Mouse (Mus musculus): ENCODE data around the gene Rbm20. TPM values are rescaled to one million over a fixed set of nuclear protein-coding genes. Genes with fewer than 3 reads are reported as not detected.

Rbm20 gene
- polyA plus RNA-seq, 1 experiment from 2014 or later = 0.51 TPM

- H3K4me3 ChIP-seq (replicated peaks) = no peak overlapping the region
- ATAC-seq (ENCODE audit: low FRiP score) = no peak
- no peaks in the 10 kb centered on the region for H3K4me1 ChIP-seq
- H3K36me3 ChIP-seq = no peaks in the 10 kb centered on the region
- H3K9ac ChIP-seq (replicated peaks) = no peak overlapping the region
- H3K9me3 ChIP-seq (replicated peaks) = no peaks in the 10 kb centered on the region
- H3K4me2 ChIP-seq = peak overlapping the region; percentile 37
- 30% methylated on average over 12 of the region's 12 CpGs for WGBS
- H3K27me3 ChIP-seq (replicated peaks) = no peaks in the 10 kb centered on the region
- no peak overlapping the region for H3K27ac ChIP-seq (replicated peaks)
These were observed 49.2 kb downstream of the Rbm20 start for GRCm38 (mm10) chr19:53726340-53726739.

GRCm38 (mm10) chr19:53726755-53727154 is 49.6 kb downstream of the Rbm20 start:
- WGBS = 80% methylated on average over 11 of the region's 11 CpGs
- no peak overlapping the region for H3K9ac ChIP-seq (replicated peaks)
- H3K27me3 ChIP-seq (replicated peaks) = no peaks in the 10 kb centered on the region
- H3K27ac ChIP-seq (replicated peaks) = no peak overlapping the region
- H3K9me3 ChIP-seq (replicated peaks) = no peaks in the 10 kb centered on the region
- no peak overlapping the region for H3K4me3 ChIP-seq (replicated peaks)
- H3K4me1 ChIP-seq = no peaks in the 10 kb centered on the region
- ATAC-seq (ENCODE audit: low FRiP score) = no peak
- no peak overlapping the region; the same call in 1 of the 2 replicates for H3K4me2 ChIP-seq
- no peaks in the 10 kb centered on the region for H3K36me3 ChIP-seq

GRCm38 (mm10) chr19:53727277-53727676 is 50.2 kb downstream of the Rbm20 start:
- 74% methylated on average over 4 of the region's 4 CpGs for WGBS
- ATAC-seq (ENCODE audit: low FRiP score) = no peak
- Histone ChIP-seq H3K36me3 (no peaks in the 10 kb centered on the region), H3K4me3 (replicated peaks) (no peak overlapping the region), H3K27me3 (replicated peaks) (no peaks in the 10 kb centered on the region), H3K27ac (replicated peaks) (no peak overlapping the region), H3K9me3 (replicated peaks) (no peaks in the 10 kb centered on the region), H3K9ac (replicated peaks) (no peak overlapping the region), H3K4me2 (no peak overlapping the region), H3K4me1 (0 out of 2 replicates have a peak, but pooled peaks cover 3% of the 10 kb centered on the region)

- ATAC-seq (ENCODE audit: low FRiP score) = no peak
- 81% methylated on average over 9 of the region's 9 CpGs for WGBS
- no peak overlapping the region for H3K4me2 ChIP-seq
These were observed 51.0 kb downstream of the Rbm20 start for GRCm38 (mm10) chr19:53727886-53728669.

GRCm38 (mm10) chr19:53729919-53730318 is 52.8 kb downstream of the Rbm20 start:
- Histone ChIP-seq H3K4me2 (no peak overlapping the region), H3K9me3 (replicated peaks) (no peaks in the 10 kb centered on the region), H3K27me3 (replicated peaks) (no peaks in the 10 kb centered on the region), H3K27ac (replicated peaks) (no peak overlapping the region), H3K4me1 (0 out of 2 replicates have a peak, but pooled peaks cover 3% of the 10 kb centered on the region), H3K9ac (replicated peaks) (no peak overlapping the region), H3K36me3 (no peaks in the 10 kb centered on the region), H3K4me3 (replicated peaks) (no peak overlapping the region)
- 87% methylated on average over 10 of the region's 10 CpGs for WGBS
- ATAC-seq (ENCODE audit: low FRiP score) = no peak

More at GRCm38 (mm10) chr19:53727886-53728669, 51.0 kb downstream of the Rbm20 start:
- Histone ChIP-seq H3K27me3 (replicated peaks) (no peaks in the 10 kb centered on the region), H3K9me3 (replicated peaks) (no peaks in the 10 kb centered on the region), H3K9ac (replicated peaks) (no peak overlapping the region), H3K36me3 (no peaks in the 10 kb centered on the region), H3K27ac (replicated peaks) (no peak overlapping the region), H3K4me1 (0 out of 2 replicates have a peak, but pooled peaks cover 3% of the 10 kb centered on the region), H3K4me3 (replicated peaks) (no peak overlapping the region)

GRCm38 (mm10) chr19:53731761-53732201 is 54.7 kb downstream of the Rbm20 start:
- no peak for ATAC-seq (ENCODE audit: low FRiP score)
- Histone ChIP-seq H3K27me3 (replicated peaks) (no peaks in the 10 kb centered on the region), H3K4me3 (replicated peaks) (no peak overlapping the region), H3K9ac (replicated peaks) (no peak overlapping the region), H3K36me3 (no peaks in the 10 kb centered on the region), H3K27ac (replicated peaks) (no peak overlapping the region), H3K9me3 (replicated peaks) (no peaks in the 10 kb centered on the region), H3K4me2 (no peak overlapping the region), H3K4me1 (0 out of 2 replicates have a peak, but pooled peaks cover 3% of the 10 kb centered on the region)
- WGBS = 58% methylated on average over 8 of the region's 8 CpGs

- no peak for ATAC-seq (ENCODE audit: low FRiP score)
- Histone ChIP-seq H3K9ac (replicated peaks) (no peak overlapping the region), H3K9me3 (replicated peaks) (no peaks in the 10 kb centered on the region), H3K36me3 (no peaks in the 10 kb centered on the region), H3K4me2 (no peak overlapping the region), H3K27me3 (replicated peaks) (no peaks in the 10 kb centered on the region), H3K27ac (replicated peaks) (no peak overlapping the region), H3K4me1 (0 out of 2 replicates have a peak, but pooled peaks cover 3% of the 10 kb centered on the region), H3K4me3 (replicated peaks) (no peak overlapping the region)
- 61% methylated on average over 5 of the region's 5 CpGs for WGBS
These were observed 57.7 kb downstream of the Rbm20 start for GRCm38 (mm10) chr19:53734845-53735244.

- Histone ChIP-seq H3K27me3 (replicated peaks) (no peaks in the 10 kb centered on the region), H3K27ac (replicated peaks) (no peak overlapping the region), H3K4me3 (replicated peaks) (no peak overlapping the region), H3K9me3 (replicated peaks) (no peaks in the 10 kb centered on the region), H3K4me2 (no peak overlapping the region), H3K36me3 (no peaks in the 10 kb centered on the region), H3K9ac (replicated peaks) (no peak overlapping the region), H3K4me1 (no peaks in the 10 kb centered on the region)
- ATAC-seq (ENCODE audit: low FRiP score) = no peak
- WGBS = 68% methylated on average over 6 of the region's 6 CpGs
These were observed 61.6 kb downstream of the Rbm20 start for GRCm38 (mm10) chr19:53738701-53739131.

- no peaks in the 10 kb centered on the region for H3K27me3 ChIP-seq (replicated peaks)
- H3K4me2 ChIP-seq = no peak overlapping the region
- no peak for ATAC-seq (ENCODE audit: low FRiP score)
- H3K9ac ChIP-seq (replicated peaks) = no peak overlapping the region
- no peak overlapping the region for H3K4me3 ChIP-seq (replicated peaks)
- 69% methylated on average over 8 of the region's 8 CpGs for WGBS
- no peaks in the 10 kb centered on the region for H3K4me1 ChIP-seq
- H3K27ac ChIP-seq (replicated peaks) = no peak overlapping the region
- H3K36me3 ChIP-seq = no peaks in the 10 kb centered on the region
- no peaks in the 10 kb centered on the region for H3K9me3 ChIP-seq (replicated peaks)
These were observed 62.6 kb downstream of the Rbm20 start for GRCm38 (mm10) chr19:53739570-53740266.

- Histone ChIP-seq H3K4me2 (no peak overlapping the region), H3K4me3 (replicated peaks) (no peak overlapping the region), H3K36me3 (no peaks in the 10 kb centered on the region), H3K9me3 (replicated peaks) (no peaks in the 10 kb centered on the region), H3K27me3 (replicated peaks) (no peaks in the 10 kb centered on the region), H3K27ac (replicated peaks) (no peak overlapping the region), H3K4me1 (no peaks in the 10 kb centered on the region), H3K9ac (replicated peaks) (no peak overlapping the region)
- WGBS = 94% methylated on average over 1 of the region's 1 CpGs
- ATAC-seq (ENCODE audit: low FRiP score) = no peak
These were observed 63.8 kb downstream of the Rbm20 start for GRCm38 (mm10) chr19:53740750-53741380.

- Histone ChIP-seq H3K9me3 (replicated peaks) (no peaks in the 10 kb centered on the region), H3K4me3 (replicated peaks) (no peak overlapping the region), H3K36me3 (no peaks in the 10 kb centered on the region), H3K27me3 (replicated peaks) (no peaks in the 10 kb centered on the region), H3K4me1 (no peaks in the 10 kb centered on the region), H3K27ac (replicated peaks) (no peak overlapping the region), H3K9ac (replicated peaks) (no peak overlapping the region), H3K4me2 (no peak overlapping the region)
- WGBS = 70% methylated on average over 3 of the region's 3 CpGs
- no peak for ATAC-seq (ENCODE audit: low FRiP score)
These were observed 64.8 kb downstream of the Rbm20 start for GRCm38 (mm10) chr19:53741902-53742301.

All from neural tube, embryonic 15.5 days (tissue).